Mouse (Mus musculus) cerebellum, adult 9-10 months (tissue): ENCODE measurements around the gene Gm49391.
"Not testable (repeated sequence)": the region's sequence is repeated elsewhere in the genome, so short reads cannot be mapped to it uniquely, and the experiment has no call there.

ENCODE experiments used
- DNase-seq: peaks from one replicate; pipeline ENCODE4 v3.0.0; 2022

Gm49391 gene

DNA sequence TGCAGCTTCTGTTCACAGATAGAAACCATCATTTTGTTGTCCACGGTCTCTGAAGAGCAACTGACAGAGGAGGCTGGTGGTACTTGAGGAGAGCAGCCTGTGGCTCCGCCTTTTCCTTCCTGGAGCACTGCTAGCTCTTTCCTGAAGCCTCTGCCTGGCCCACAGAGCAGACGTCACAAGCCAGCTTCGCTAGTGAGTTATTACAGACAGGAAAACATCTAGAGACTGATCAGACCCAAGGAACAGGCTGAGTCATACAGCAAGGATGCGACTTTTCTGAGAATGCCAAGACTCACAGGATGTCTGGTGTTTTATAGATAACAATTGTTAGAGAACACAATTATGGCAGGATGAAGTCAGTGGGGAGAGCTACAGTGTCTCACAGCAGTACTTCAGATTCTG, at the start of gene Gm49391, which contains the start of gene Ctla2a:
Gm49391 (minus strand) TSS at position 72 of the 402 bp plus-strand sequence.
Ctla2a (minus strand) TSS at position 126 of the 402 bp plus-strand sequence.
- DNase-seq = no peak

- not testable (repeated sequence) for DNase-seq
Measured at GRCm38 (mm10) chr13:60972319-60972718, 35.9 kb upstream of the Gm49391 start.

- DNase-seq = peak; percentile 1
Measured at GRCm38 (mm10) chr13:60963985-60964384, 27.6 kb upstream of the Gm49391 start.

GRCm38 (mm10) chr13:60961706-60962105, 25.3 kb upstream of the Gm49391 start:
- no peak for DNase-seq

GRCm38 (mm10) chr13:60941884-60942283, 5.5 kb upstream of the Gm49391 start, which contains the start of gene Tpbpa:
TSS of gene Tpbpa (minus strand) at chr13:60941984.
- not testable (repeated sequence) for DNase-seq

GRCm38 (mm10) chr13:60935490-60935889, 881 bp downstream of the Gm49391 start, which contains the start of gene Gm49393:
TSS of gene Gm49393 (minus strand) at chr13:60935590.
- DNase-seq = not testable (repeated sequence)

GRCm38 (mm10) chr13:60904780-60905179, 31.6 kb downstream of the Gm49391 start, which contains the start of gene Tpbpb:
TSS of gene Tpbpb (minus strand) at chr13:60904880.
- DNase-seq = not testable (repeated sequence)

DNA sequence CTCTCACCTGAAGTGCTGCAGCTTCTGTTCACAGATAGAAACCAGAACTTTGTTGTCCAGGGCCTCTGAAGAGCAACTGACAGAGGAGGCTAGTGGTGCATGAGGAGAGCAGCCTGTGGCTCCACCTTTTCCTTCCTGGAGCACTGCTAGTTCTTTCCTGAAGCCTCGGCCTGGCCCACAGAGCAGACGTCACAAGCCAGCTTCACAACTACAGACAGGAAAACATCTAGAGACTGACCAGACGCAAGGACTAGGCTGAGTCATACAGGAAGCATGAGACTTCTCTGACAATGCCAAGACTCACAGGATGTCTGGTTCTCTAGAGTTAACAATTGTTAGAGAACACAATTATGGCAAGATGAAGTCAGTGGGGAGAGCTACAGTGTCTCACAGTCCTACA, 39.0 kb downstream of the Gm49391 start, which contains the start of gene Ctla2b:
Ctla2b (minus strand) TSS at position 120 of the 400 bp plus-strand sequence.
- DNase-seq = no peak

DNA sequence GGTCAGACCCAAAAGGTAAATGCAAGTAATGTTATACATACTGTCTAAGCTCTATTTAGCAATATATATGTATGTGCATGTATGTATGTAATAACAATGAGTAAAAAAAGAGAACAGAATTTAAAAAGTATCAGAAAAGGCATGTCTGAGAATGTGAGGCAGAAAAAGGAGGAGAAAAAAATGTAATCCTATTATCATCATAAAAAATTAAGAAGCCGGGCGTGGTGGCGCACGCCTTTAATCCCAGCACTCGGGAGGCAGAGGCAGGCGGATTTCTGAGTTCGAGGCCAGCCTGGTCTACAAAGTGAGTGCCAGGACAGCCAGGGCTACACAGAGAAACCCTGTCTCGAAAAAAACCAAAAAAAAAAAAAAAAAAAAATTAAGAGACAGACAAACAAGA, 39.6 kb downstream of the Gm49391 start, which contains the start of gene Gm49392:
Gm49392 (minus strand) TSS at position 101 of the 400 bp plus-strand sequence.
- DNase-seq = not testable (repeated sequence)

GRCm38 (mm10) chr13:60895406-60896160, 40.8 kb downstream of the Gm49391 start:
- no peak for DNase-seq

DNA sequence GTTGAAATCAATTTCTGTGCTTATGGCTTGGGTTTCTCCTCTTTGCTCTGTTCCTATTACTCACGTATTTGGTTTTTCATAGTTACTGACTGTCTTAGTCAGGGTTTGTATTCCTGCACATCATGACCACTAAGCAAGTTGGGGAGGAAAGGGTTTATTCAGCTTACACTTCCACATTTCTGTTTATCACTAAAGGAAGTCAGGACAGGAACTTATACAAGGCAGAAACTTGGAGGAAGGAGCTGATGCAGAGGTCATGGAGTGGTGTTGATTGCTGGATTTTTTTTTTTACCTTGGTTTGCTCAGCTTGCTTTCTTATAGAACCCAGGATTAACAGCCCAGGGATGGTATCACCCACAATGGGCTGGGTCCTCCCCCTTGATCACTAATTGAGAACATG, 44.1 kb downstream of the Gm49391 start:
- no peak for DNase-seq

DNA sequence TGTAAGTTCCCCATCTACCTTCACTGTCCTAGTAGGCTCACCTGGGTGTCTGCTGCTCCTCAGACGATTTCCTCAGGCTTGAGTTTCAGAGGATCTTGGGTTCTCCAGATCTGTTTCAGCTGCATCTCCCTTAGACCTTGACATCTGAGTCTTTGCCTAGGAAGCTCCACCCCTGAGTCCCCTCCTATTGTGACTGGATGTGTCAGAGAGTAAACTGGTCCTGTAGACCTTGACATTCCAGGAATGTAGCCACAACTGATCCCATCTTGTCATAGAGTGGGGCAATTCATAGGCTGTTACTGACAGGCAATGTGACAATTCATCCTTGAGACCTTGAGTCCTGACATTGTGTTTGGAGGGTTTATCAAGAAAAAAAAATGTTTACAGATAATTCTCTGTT, 72.1 kb downstream of the Gm49391 start, which contains the start of gene 4930486L24Rik:
4930486L24Rik (minus strand) TSS at position 195 of the 400 bp plus-strand sequence.
- no peak for DNase-seq

- no peak for DNase-seq
Measured at GRCm38 (mm10) chr13:60848241-60849120, 87.9 kb downstream of the Gm49391 start.
